Mouse (Mus musculus): Measurements from ENCODE around the gene Ttc28.

GRCm38 (mm10) chr5:111158266-111158665 lies 278.7 kb downstream of the Ttc28 start:
- TF ChIP-seq ZNF384 (IDR thresholded peaks at IDR 0.05; ENCODE audit: low read depth, low read length) (no peak), CHD2 (IDR thresholded peaks at IDR 0.05; ENCODE audit: low read depth, low read length) (no peak), MAFK (IDR thresholded peaks at IDR 0.05; ENCODE audit: insufficient read depth, low read depth, low read length) (no peak), ZC3H11A (IDR thresholded peaks at IDR 0.05; ENCODE audit: borderline replicate concordance, low read depth, low read length) (no peak), HCFC1 (IDR thresholded peaks at IDR 0.05; ENCODE audit: borderline replicate concordance, insufficient read depth, low read length) (no peak)
